Mouse (Mus musculus) midbrain, embryonic 16.5 days (tissue): Measurements from ENCODE around the gene Ncoa5. TPM values are rescaled to one million over a fixed set of nuclear protein-coding genes. Genes with fewer than 3 reads are reported as not detected.

Source experiments
- ATAC-seq: fragments of 200-750 bp; cut with Nextera tagmentation; 2 replicates; pipeline ENCODE4 v1.8.0; 2017; ENCODE audit warnings: moderate TSS enrichment
- H3K27ac ChIP-seq: fragments of 300-500 bp; sonication (generic); 2 replicates; pipeline ENCODE4 v1.5.1; 2014; ENCODE audit warnings: mild to moderate bottlenecking, low read length, mixed read lengths
- H3K27me3 ChIP-seq: fragments of 300-500 bp; sonication (generic); 2 replicates; pipeline ENCODE4 v1.6.1; 2014; ENCODE audit warnings: low read depth, low read length, mixed read lengths; ENCODE audit not compliant: control insufficient read depth, insufficient read depth
- H3K36me3 ChIP-seq: fragments of 300-500 bp; sonication (generic); 2 replicates; pipeline ENCODE4 v1.6.1; 2014; ENCODE audit warnings: mild to moderate bottlenecking, low read length, moderate library complexity, mixed read lengths; ENCODE audit not compliant: control insufficient read depth, insufficient read depth
- H3K4me1 ChIP-seq: fragments of 300-500 bp; sonication (generic); 2 replicates; pipeline ENCODE4 v1.6.1; 2014; ENCODE audit warnings: mild to moderate bottlenecking, low read length, mixed read lengths; ENCODE audit not compliant: control insufficient read depth, insufficient read depth
- H3K4me2 ChIP-seq: fragments of 300-500 bp; sonication (generic); 2 replicates; pipeline ENCODE4 v1.6.1; 2014; ENCODE audit warnings: mild to moderate bottlenecking, low read length, mixed read lengths
- H3K4me3 ChIP-seq: fragments of 300-500 bp; sonication (generic); 2 replicates; pipeline ENCODE4 v1.5.1; 2014; ENCODE audit warnings: low read depth, mild to moderate bottlenecking, low read length, moderate library complexity, mixed read lengths
- H3K9ac ChIP-seq: fragments of 300-500 bp; sonication (generic); 2 replicates; pipeline ENCODE4 v1.6.1; 2014; ENCODE audit warnings: low read depth, low read length, mixed read lengths
- H3K9me3 ChIP-seq: fragments of 300-500 bp; sonication (generic); replicated peaks from 2 replicates; pipeline ENCODE4 v1.6.1; 2014; ENCODE audit warnings: mild to moderate bottlenecking, low read length, mixed read lengths; ENCODE audit not compliant: control insufficient read depth, poor library complexity, severe bottlenecking
- WGBS: fragments of 180-500 bp; shearing (Covaris S2); extraction: QIAGEN DNeasy Blood & Tissue Kit; methylation state at CpG from one replicate; pipeline ENCODE4 v1.1.7; 2014; 5-methylcytosine and 5-hydroxymethylcytosine counted together
- polyA plus RNA-seq: library from polyadenylated mRNA; unstranded; fragments of >200 nt; fragmentation: Nextera tagmentation; extraction: Ambion mirVana; gene quantifications from 2 replicates; pipeline ENCODE4 v1.2.1, GENCODE M21; 2015

Gene Ncoa5
- polyA plus RNA-seq, 1 experiment from 2014 or later = 105 TPM

DNA sequence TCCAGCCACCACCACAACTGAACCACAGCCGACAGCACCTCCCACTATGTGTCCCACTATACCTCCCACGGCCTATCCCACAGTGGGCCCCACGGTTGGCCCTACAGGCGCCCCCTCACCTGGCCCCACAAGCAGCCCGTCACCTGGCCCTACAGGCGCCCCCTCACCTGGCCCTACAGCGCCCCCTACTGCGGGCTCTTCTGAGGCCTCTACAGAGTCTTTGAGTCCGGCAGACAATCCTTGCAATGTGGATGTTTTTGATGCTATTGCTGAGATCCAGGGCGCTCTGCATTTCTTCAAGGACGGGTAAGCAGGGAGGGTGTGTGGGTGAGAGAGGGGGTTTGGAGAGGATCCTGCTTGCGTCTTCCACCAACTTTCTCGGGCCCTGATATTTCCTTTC, 82.2 kb downstream of the Ncoa5 start:
- no peaks in the 10 kb centered on the region; the same call in 1 of the 2 replicates for H3K9me3 ChIP-seq
- no peaks in the 10 kb centered on the region for H3K36me3 ChIP-seq
- 41% methylated on average over 13 of the region's 13 CpGs for WGBS
- no peak overlapping the region for H3K27ac ChIP-seq
- H3K9ac ChIP-seq = no peak overlapping the region
- peaks cover 33% of the 10 kb centered on the region for H3K27me3 ChIP-seq
- ATAC-seq = no peak
- H3K4me1 ChIP-seq = peaks cover 15% of the 10 kb centered on the region
- H3K4me3 ChIP-seq = no peak overlapping the region
- H3K4me2 ChIP-seq = no peak overlapping the region

DNA sequence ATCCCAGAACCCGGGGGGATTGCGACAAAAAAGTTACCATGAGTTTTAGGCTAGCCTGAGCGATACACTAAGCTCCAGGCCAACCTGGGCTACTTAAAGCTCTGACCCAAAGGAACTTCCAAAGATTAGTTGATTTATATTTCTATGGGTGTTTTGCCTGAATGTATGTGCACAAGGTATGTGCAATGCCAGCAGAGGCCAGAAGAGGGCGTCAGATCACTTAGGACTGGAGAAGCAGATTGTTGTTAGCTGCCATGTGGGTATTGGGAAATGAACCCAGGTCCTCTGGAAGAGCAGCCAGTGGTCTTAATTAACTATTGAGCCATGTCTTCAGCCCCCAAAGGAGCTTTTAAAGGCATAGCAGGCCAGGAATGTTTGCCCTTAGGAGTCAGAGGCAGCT, 82.9 kb downstream of the Ncoa5 start:
- 81% methylated on average over 4 of the region's 4 CpGs for WGBS
- no peak overlapping the region for H3K27ac ChIP-seq
- H3K27me3 ChIP-seq = peaks cover 36% of the 10 kb centered on the region
- H3K4me1 ChIP-seq = peaks cover 15% of the 10 kb centered on the region
- H3K9me3 ChIP-seq = no peaks in the 10 kb centered on the region; the same call in 1 of the 2 replicates
- H3K36me3 ChIP-seq = no peaks in the 10 kb centered on the region
- no peak for ATAC-seq
- no peak overlapping the region for H3K4me2 ChIP-seq
- H3K4me3 ChIP-seq = no peak overlapping the region
- H3K9ac ChIP-seq = no peak overlapping the region

DNA sequence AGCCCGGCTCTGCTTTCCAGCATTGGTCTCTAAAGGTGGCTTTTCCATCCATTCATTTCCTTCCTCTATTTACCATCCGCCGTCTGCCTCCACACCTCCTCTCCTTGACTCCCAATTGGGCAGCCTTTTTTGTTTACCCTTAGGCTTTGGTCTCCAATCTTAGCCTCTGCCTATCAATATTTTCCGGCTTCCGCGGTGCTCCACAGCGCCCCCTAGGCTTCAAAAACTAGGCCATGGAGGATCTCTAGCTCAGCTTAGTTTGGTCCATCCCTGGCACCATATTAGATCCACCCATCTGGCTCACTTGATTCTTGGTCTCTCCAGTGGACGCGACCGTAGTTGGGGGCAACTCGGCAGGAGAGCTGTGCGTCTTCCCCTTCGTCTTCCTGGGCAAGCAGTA, 84.2 kb downstream of the Ncoa5 start:
- Histone ChIP-seq H3K4me1 (peaks cover 15% of the 10 kb centered on the region), H3K9ac (no peak overlapping the region), H3K9me3 (no peaks in the 10 kb centered on the region), H3K27ac (no peak overlapping the region), H3K27me3 (peaks cover 37% of the 10 kb centered on the region), H3K36me3 (no peaks in the 10 kb centered on the region), H3K4me3 (no peak overlapping the region), H3K4me2 (no peak overlapping the region)
- WGBS = 24% methylated on average over 13 of the region's 13 CpGs
- no peak for ATAC-seq

Other genes with a start within 250 kb of the Ncoa5 start
- gene Snx21, start 249.0 kb downstream of the Ncoa5 start, polyA plus RNA-seq = 35.3 and 41.4 TPM in 2 replicates
- 17.8 and 19.6 TPM in 2 replicates for gene Acot8, start 230.0 kb downstream of the Ncoa5 start, polyA plus RNA-seq
- gene Zswim3, start 229.8 kb downstream of the Ncoa5 start, polyA plus RNA-seq = 17.0 and 17.4 TPM in 2 replicates
- 29.5 and 29.9 TPM in 2 replicates for gene Zswim1, start 212.2 kb downstream of the Ncoa5 start, polyA plus RNA-seq
- gene Spata25, start 206.3 kb downstream of the Ncoa5 start, polyA plus RNA-seq = not detected in 2 replicates
- gene Ctsa, start 202.0 kb downstream of the Ncoa5 start, polyA plus RNA-seq = 95.4 and 95.6 TPM in 2 replicates
- gene Neurl2, start 201.4 kb downstream of the Ncoa5 start, polyA plus RNA-seq = 5.4 and 7.0 TPM in 2 replicates
- gene Pltp, start 177.2 kb downstream of the Ncoa5 start, polyA plus RNA-seq = 83.9 and 84.4 TPM in 2 replicates
- gene Pcif1, start 155.6 kb downstream of the Ncoa5 start, polyA plus RNA-seq = 78.9 and 85.6 TPM in 2 replicates
- gene Zfp335, start 123.1 kb downstream of the Ncoa5 start, polyA plus RNA-seq = 16.2 and 16.9 TPM in 2 replicates
- 26.7 and 28.0 TPM in 2 replicates for gene Mmp9, start 94.1 kb downstream of the Ncoa5 start, polyA plus RNA-seq
- gene Slc12a5, start 74.1 kb downstream of the Ncoa5 start, polyA plus RNA-seq = 52.8 and 57.7 TPM in 2 replicates
- gene Cd40, start 20.8 kb upstream of the Ncoa5 start, polyA plus RNA-seq = 6.0 TPM in 2 replicates
- not detected in 2 replicates for gene 1700025C18Rik, start 55.9 kb upstream of the Ncoa5 start, polyA plus RNA-seq
- 13.9 and 15.4 TPM in 2 replicates for gene Cdh22, start 200.0 kb upstream of the Ncoa5 start, polyA plus RNA-seq